Mouse (Mus musculus): ENCODE measurements around the gene Ttll5.

GRCm38 (mm10) chr12:85859511-85860189 lies 35.2 kb downstream of the Ttll5 start:
- no peak for TF ChIP-seq POLR2A (IDR thresholded peaks at IDR 0.05; ENCODE audit: low read depth, low read length)
- TF ChIP-seq CTCF (IDR thresholded peaks at IDR 0.05; ENCODE audit: extremely low read depth, insufficient read length, insufficient replicate concordance, low read depth, low read length) = no peak

Data from small intestine, adult 2 months (tissue).